Mouse (Mus musculus) midbrain, embryonic 12.5 days (tissue): ENCODE measurements around the gene Olfr576. TPM values are rescaled to one million over a fixed set of nuclear protein-coding genes. Genes with fewer than 3 reads are reported as not detected.

Experiments
- ATAC-seq: fragments of 200-750 bp; cut with Nextera tagmentation; 2 replicates; pipeline ENCODE4 v1.8.0; 2017; ENCODE audit warnings: low read depth, moderate TSS enrichment, moderate library complexity; ENCODE audit not compliant: low FRiP score
- H3K27ac ChIP-seq: fragments of 300-500 bp; sonication (generic); replicated peaks from 2 replicates; pipeline ENCODE4 v1.5.1; 2016; ENCODE audit warnings: mild to moderate bottlenecking
- H3K27me3 ChIP-seq: fragments of 300-500 bp; sonication (generic); 2 replicates; pipeline ENCODE4 v1.6.1; 2016; ENCODE audit warnings: mild to moderate bottlenecking
- H3K36me3 ChIP-seq: fragments of 300-500 bp; sonication (generic); 2 replicates; pipeline ENCODE4 v1.6.1; 2016
- H3K4me1 ChIP-seq: fragments of 300-500 bp; sonication (generic); 2 replicates; pipeline ENCODE4 v1.6.1; 2016
- H3K4me2 ChIP-seq: fragments of 300-500 bp; sonication (generic); replicated peaks from 2 replicates; pipeline ENCODE4 v1.6.1; 2016; ENCODE audit warnings: mild to moderate bottlenecking, moderate library complexity
- H3K4me3 ChIP-seq: fragments of 300-500 bp; sonication (generic); 2 replicates; pipeline ENCODE4 v1.5.1; 2016; ENCODE audit warnings: mild to moderate bottlenecking
- H3K9ac ChIP-seq: fragments of 300-500 bp; sonication (generic); replicated peaks from 2 replicates; pipeline ENCODE4 v1.6.1; 2016; ENCODE audit warnings: mild to moderate bottlenecking, moderate library complexity
- H3K9me3 ChIP-seq: fragments of 300-500 bp; sonication (generic); 2 replicates; pipeline ENCODE4 v1.6.1; 2016; ENCODE audit warnings: mild to moderate bottlenecking
- WGBS: fragments of 180-500 bp; shearing (Covaris S2); methylation state at CpG from one replicate; pipeline ENCODE4 v1.1.7; 2016; 5-methylcytosine and 5-hydroxymethylcytosine counted together
- polyA plus RNA-seq: library from polyadenylated mRNA; unstranded; fragments of >200 nt; fragmentation: Nextera tagmentation; extraction: Ambion mirVana; gene quantifications from 2 replicates; pipeline ENCODE4 v1.2.1, GENCODE M21; 2016

The Olfr576 gene
- not detected in 2 replicates for polyA plus RNA-seq

DNA sequence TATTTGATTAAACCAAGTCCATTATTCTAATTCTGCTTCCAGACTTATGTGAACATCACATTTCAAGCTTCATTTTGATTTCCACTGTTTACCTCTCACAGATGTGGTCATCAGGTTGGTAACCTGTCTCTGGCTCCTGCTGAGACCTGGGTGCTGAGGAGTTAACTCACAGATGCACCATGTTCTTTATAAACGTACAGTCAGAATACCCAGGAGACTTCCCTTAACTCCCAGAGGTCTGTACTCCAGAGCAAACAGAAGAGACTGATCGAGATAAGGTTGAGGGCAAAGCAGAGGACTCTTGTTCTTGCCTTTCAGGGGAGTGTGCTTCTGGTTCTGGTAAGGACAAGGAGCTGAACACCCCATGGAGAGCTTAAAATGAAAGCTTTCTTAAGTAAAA lies at the start of gene Olfr576:
Gene Olfr576, plus strand, starts transcription at position 301 of the 400 bp plus-strand sequence.
- Histone ChIP-seq H3K9ac (no peak within 1 kb of the TSS), H3K36me3 (no peaks in the 10 kb centered on the region), H3K27me3 (no peaks in the 10 kb centered on the region), H3K27ac (no peak within 1 kb of the TSS), H3K4me2 (no peak within 1 kb of the TSS), H3K9me3 (no peaks in the 10 kb centered on the region), H3K4me1 (no peaks in the 10 kb centered on the region), H3K4me3 (no peak within 1 kb of the TSS)
- WGBS = 67% methylated on average over 2 of the region's 2 CpGs
- ATAC-seq = no peak

- ATAC-seq = no peak
- H3K4me1 ChIP-seq = no peaks in the 10 kb centered on the region
- no peak overlapping the region for H3K4me2 ChIP-seq
- no peaks in the 10 kb centered on the region for H3K9me3 ChIP-seq
- H3K4me3 ChIP-seq = no peak overlapping the region
- no peak overlapping the region for H3K27ac ChIP-seq
- H3K27me3 ChIP-seq = no peaks in the 10 kb centered on the region
- no peaks in the 10 kb centered on the region for H3K36me3 ChIP-seq
- no peak overlapping the region for H3K9ac ChIP-seq
- WGBS = 59% methylated on average over 1 of the region's 1 CpGs
These were observed 47.2 kb upstream of the Olfr576 start for GRCm38 (mm10) chr7:102915261-102915660.

DNA sequence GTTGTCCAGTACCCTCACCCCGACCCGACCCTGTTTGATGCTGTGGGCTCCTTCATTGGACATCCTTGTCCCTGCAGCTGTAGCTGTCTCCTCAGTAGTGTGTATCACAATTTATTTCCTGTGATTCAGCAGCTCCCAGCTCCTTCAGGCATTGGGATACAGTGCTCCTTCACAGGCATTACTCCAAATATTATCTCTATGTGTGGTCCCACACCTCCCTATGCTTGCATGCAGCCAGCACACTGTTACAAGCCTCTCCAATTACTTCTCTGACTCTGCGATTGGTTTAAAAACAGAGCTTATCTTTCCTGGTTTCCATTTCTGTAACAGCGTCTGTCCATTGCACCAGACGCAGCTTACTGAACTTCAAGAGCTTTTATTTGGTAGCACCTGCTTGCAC lies 46.1 kb upstream of the Olfr576 start:
- no peaks in the 10 kb centered on the region for H3K9me3 ChIP-seq
- no peak overlapping the region for H3K9ac ChIP-seq
- no peak overlapping the region for H3K4me3 ChIP-seq
- no peak for ATAC-seq
- no peak overlapping the region for H3K4me2 ChIP-seq
- H3K27ac ChIP-seq = no peak overlapping the region
- 85% methylated on average over 5 of the region's 5 CpGs for whole genome bisulfite sequencing
- no peaks in the 10 kb centered on the region for H3K27me3 ChIP-seq
- H3K36me3 ChIP-seq = no peaks in the 10 kb centered on the region
- H3K4me1 ChIP-seq = no peaks in the 10 kb centered on the region

GRCm38 (mm10) chr7:102917032-102917875 lies 45.2 kb upstream of the Olfr576 start, which contains the start of gene Olfr571:
TSS of gene Olfr571 (minus strand) at chr7:102917536.
- H3K27ac ChIP-seq = no peak within 1 kb of the TSS
- no peak within 1 kb of the TSS for H3K9ac ChIP-seq
- H3K4me1 ChIP-seq = no peaks in the 10 kb centered on the region
- WGBS = 66% methylated on average over 4 of the region's 4 CpGs
- no peaks in the 10 kb centered on the region for H3K27me3 ChIP-seq
- ATAC-seq = peak; percentile 68
- H3K4me3 ChIP-seq = no peak within 1 kb of the TSS
- H3K36me3 ChIP-seq = no peaks in the 10 kb centered on the region
- H3K4me2 ChIP-seq = no peak within 1 kb of the TSS
- H3K9me3 ChIP-seq = no peaks in the 10 kb centered on the region

GRCm38 (mm10) chr7:102919632-102920031 lies 42.8 kb upstream of the Olfr576 start:
- 28% methylated on average over 1 of the region's 1 CpGs for WGBS
- Histone ChIP-seq H3K36me3 (no peaks in the 10 kb centered on the region), H3K4me2 (no peak overlapping the region), H3K9ac (no peak overlapping the region), H3K4me1 (no peaks in the 10 kb centered on the region), H3K4me3 (no peak overlapping the region), H3K27ac (no peak overlapping the region), H3K9me3 (no peaks in the 10 kb centered on the region), H3K27me3 (no peaks in the 10 kb centered on the region)
- ATAC-seq = peak; percentile 86

- no peak for ATAC-seq
- Histone ChIP-seq H3K9ac (no peak within 1 kb of the TSS), H3K4me1 (no peaks in the 10 kb centered on the region), H3K36me3 (no peaks in the 10 kb centered on the region), H3K9me3 (no peaks in the 10 kb centered on the region), H3K27ac (no peak within 1 kb of the TSS), H3K27me3 (no peaks in the 10 kb centered on the region), H3K4me3 (no peak within 1 kb of the TSS), H3K4me2 (no peak within 1 kb of the TSS)
- WGBS = 71% methylated on average over 1 of the region's 1 CpGs
These were observed 38.4 kb upstream of the Olfr576 start, which contains the start of gene Olfr572 for GRCm38 (mm10) chr7:102924109-102924508. TSS of gene Olfr572 (plus strand) at chr7:102924409.

DNA sequence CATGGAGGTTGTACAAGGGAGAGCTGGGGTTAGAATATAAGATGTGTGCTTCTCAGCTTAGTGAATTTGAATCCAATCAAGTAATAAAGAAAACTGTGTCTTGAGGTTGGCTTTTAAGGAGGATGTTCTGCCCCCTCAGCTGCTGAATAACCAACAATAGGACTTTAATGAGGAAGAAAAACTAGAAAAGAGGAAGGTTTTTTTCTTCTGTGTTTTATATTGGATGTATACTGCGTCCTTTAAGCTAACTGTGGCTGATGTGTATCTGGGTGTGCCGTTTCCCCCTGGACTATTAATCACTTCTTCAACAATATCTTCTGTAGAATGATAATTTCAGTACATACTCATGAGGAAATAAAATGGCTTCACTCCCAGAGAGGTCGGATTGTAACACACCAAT lies 35.4 kb upstream of the Olfr576 start:
- no peak for ATAC-seq
- Histone ChIP-seq H3K9ac (no peak overlapping the region), H3K9me3 (no peaks in the 10 kb centered on the region), H3K36me3 (no peaks in the 10 kb centered on the region), H3K27ac (no peak overlapping the region), H3K4me3 (no peak overlapping the region), H3K4me1 (no peaks in the 10 kb centered on the region), H3K4me2 (no peak overlapping the region), H3K27me3 (no peaks in the 10 kb centered on the region)
- 82% methylated on average over 3 of the region's 3 CpGs for WGBS

- Histone ChIP-seq H3K36me3 (no peaks in the 10 kb centered on the region), H3K4me3 (no peak within 1 kb of the TSS), H3K4me1 (no peaks in the 10 kb centered on the region), H3K9ac (no peak within 1 kb of the TSS), H3K27me3 (no peaks in the 10 kb centered on the region), H3K4me2 (no peak within 1 kb of the TSS), H3K9me3 (no peaks in the 10 kb centered on the region), H3K27ac (no peak within 1 kb of the TSS)
- no peak for ATAC-seq
- WGBS = 92% methylated on average over 2 of the region's 2 CpGs
These were observed 20.0 kb upstream of the Olfr576 start, which contains the start of gene Olfr573-ps1 for GRCm38 (mm10) chr7:102942475-102942874. TSS of gene Olfr573-ps1 (minus strand) at chr7:102942575.

DNA sequence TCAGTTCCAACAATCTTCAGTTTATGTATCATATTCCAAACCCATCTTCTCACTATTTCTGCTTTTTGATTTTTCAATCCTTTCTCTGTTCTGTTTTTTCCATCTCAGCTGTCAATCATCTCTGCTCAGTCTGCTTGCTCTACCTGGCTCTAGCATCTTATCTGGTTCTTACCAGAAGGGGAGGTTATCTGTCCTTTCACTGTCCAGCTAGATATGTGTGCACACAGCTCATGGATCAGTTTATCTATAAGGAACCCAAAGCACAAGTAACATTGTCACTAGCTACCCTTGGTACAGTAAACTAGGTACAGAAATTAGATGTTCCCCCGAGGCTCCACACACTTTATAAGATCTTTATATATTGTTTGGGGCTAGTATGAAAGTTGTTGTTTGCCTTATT lies 19.0 kb upstream of the Olfr576 start:
- no peak for ATAC-seq
- Histone ChIP-seq H3K27me3 (no peaks in the 10 kb centered on the region), H3K4me3 (no peak overlapping the region), H3K27ac (no peak overlapping the region), H3K9me3 (no peaks in the 10 kb centered on the region), H3K36me3 (no peaks in the 10 kb centered on the region), H3K9ac (no peak overlapping the region), H3K4me1 (no peaks in the 10 kb centered on the region), H3K4me2 (no peak overlapping the region)
- 91% methylated on average over 1 of the region's 1 CpGs for WGBS

DNA sequence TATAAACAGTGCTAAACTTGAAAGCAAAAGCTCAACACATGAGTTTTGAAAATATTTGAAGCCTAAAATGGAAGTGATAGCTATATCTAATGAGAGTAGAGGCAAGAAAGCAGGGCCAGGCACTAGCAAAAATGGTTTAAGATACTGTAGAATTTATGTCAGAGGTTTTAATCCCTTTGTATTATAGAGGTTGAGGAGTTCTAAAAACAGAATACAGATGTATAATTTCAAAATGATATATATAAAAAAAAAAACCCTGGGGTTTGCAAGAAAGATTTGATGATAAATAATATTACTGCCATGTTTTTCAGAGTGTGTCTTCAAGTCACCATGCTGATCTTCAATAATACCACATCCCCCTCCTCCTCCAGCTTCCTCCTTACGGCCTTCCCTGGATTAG lies 14.3 kb upstream of the Olfr576 start, which contains the start of gene Olfr574:
Gene Olfr574, plus strand, starts transcription at position 301 of the 400 bp plus-strand sequence.
- no peak within 1 kb of the TSS for H3K4me3 ChIP-seq
- H3K4me1 ChIP-seq = no peaks in the 10 kb centered on the region
- H3K27ac ChIP-seq = no peak within 1 kb of the TSS
- no peak for ATAC-seq
- H3K4me2 ChIP-seq = no peak within 1 kb of the TSS
- no peak within 1 kb of the TSS for H3K9ac ChIP-seq
- H3K36me3 ChIP-seq = no peaks in the 10 kb centered on the region
- WGBS = 77% methylated on average over 1 of the region's 1 CpGs
- no peaks in the 10 kb centered on the region for H3K9me3 ChIP-seq
- H3K27me3 ChIP-seq = no peaks in the 10 kb centered on the region

GRCm38 (mm10) chr7:102950732-102951131 lies 11.7 kb upstream of the Olfr576 start:
- WGBS = 80% methylated on average over 1 of the region's 1 CpGs
- no peak for ATAC-seq
- Histone ChIP-seq H3K36me3 (no peaks in the 10 kb centered on the region), H3K27me3 (no peaks in the 10 kb centered on the region), H3K9me3 (no peaks in the 10 kb centered on the region), H3K4me2 (no peak overlapping the region), H3K9ac (no peak overlapping the region), H3K4me3 (no peak overlapping the region), H3K4me1 (no peaks in the 10 kb centered on the region), H3K27ac (no peak overlapping the region)

DNA sequence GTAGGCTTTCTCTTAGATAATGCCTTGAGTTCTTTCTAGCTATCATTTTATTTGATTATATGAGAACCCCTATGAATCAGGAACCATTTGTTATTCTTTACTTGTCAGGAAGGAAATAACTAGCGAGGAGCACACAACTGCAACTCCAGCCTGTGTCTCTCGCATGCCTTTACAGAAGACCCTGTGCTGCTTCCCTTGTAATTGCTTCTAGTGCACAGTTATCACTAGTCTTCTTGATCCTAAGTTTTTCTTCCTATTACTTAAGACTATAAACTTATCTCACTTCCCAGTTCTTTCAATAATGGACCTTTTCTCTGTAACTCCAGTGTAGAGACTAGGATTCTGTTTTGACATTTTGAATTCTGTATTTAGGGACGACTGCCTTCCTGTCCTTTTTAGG lies 4.3 kb upstream of the Olfr576 start:
- Histone ChIP-seq H3K4me1 (no peaks in the 10 kb centered on the region), H3K9ac (no peak overlapping the region), H3K9me3 (no peaks in the 10 kb centered on the region), H3K27me3 (no peaks in the 10 kb centered on the region), H3K27ac (no peak overlapping the region), H3K36me3 (no peaks in the 10 kb centered on the region), H3K4me2 (no peak overlapping the region), H3K4me3 (no peak overlapping the region)
- ATAC-seq = no peak
- WGBS = 77% methylated on average over 3 of the region's 3 CpGs
